Mouse (Mus musculus): ENCODE data around the gene Ms4a1. TPM values are rescaled to one million over a fixed set of nuclear protein-coding genes. Genes with fewer than 3 reads are reported as not detected.
"Not testable (repeated sequence)": the region's sequence is repeated elsewhere in the genome, so short reads cannot be mapped to it uniquely, and the experiment has no call there.

Ms4a1 gene
- polyA plus RNA-seq, 1 experiment from 2014 or later = 0.05 TPM

GRCm38 (mm10) chr19:11263549-11263948 lies 2.5 kb downstream of the Ms4a1 start:
- Histone ChIP-seq H3K9ac (no peak overlapping the region), H3K36me3 (no peaks in the 10 kb centered on the region), H3K4me2 (replicated peaks) (no peak overlapping the region), H3K4me3 (no peak overlapping the region), H3K9me3 (no peaks in the 10 kb centered on the region), H3K4me1 (no peaks in the 10 kb centered on the region), H3K27me3 (no peaks in the 10 kb centered on the region), H3K27ac (no peak overlapping the region)
- ATAC-seq (ENCODE audit: insufficient number of reproducible peaks, insufficient read depth, low FRiP score, low TSS enrichment) = no peak
- WGBS = 76% methylated on average over 3 of the region's 3 CpGs

- H3K4me1 ChIP-seq; H3K9me3 ChIP-seq; H3K36me3 ChIP-seq; H3K27me3 ChIP-seq; H3K27ac ChIP-seq; H3K4me3 ChIP-seq; H3K9ac ChIP-seq; ATAC-seq (ENCODE audit: insufficient number of reproducible peaks, insufficient read depth, low FRiP score, low TSS enrichment); H3K4me2 ChIP-seq (replicated peaks): not testable (repeated sequence)
- 68% methylated on average over 4 of the region's 4 CpGs for WGBS
Measured at GRCm38 (mm10) chr19:11262932-11263331, 3.1 kb downstream of the Ms4a1 start.

- no peaks in the 10 kb centered on the region for H3K36me3 ChIP-seq
- H3K9me3 ChIP-seq = no peaks in the 10 kb centered on the region
- no peaks in the 10 kb centered on the region for H3K4me1 ChIP-seq
- no peak overlapping the region for H3K4me2 ChIP-seq (replicated peaks)
- H3K9ac ChIP-seq = no peak overlapping the region
- WGBS = 89% methylated on average over 2 of the region's 2 CpGs
- no peak overlapping the region for H3K4me3 ChIP-seq
- ATAC-seq (ENCODE audit: insufficient number of reproducible peaks, insufficient read depth, low FRiP score, low TSS enrichment) = no peak
- no peaks in the 10 kb centered on the region for H3K27me3 ChIP-seq
- no peak overlapping the region for H3K27ac ChIP-seq
Measured at GRCm38 (mm10) chr19:11261522-11261921, 4.5 kb downstream of the Ms4a1 start.

GRCm38 (mm10) chr19:11244230-11244629 lies 21.8 kb downstream of the Ms4a1 start:
- no peak overlapping the region for H3K27ac ChIP-seq
- no peak overlapping the region for H3K4me2 ChIP-seq (replicated peaks)
- H3K9ac ChIP-seq = no peak overlapping the region
- no peak overlapping the region for H3K4me3 ChIP-seq
- no peaks in the 10 kb centered on the region for H3K4me1 ChIP-seq
- no peak for ATAC-seq (ENCODE audit: insufficient number of reproducible peaks, insufficient read depth, low FRiP score, low TSS enrichment)
- no peaks in the 10 kb centered on the region for H3K36me3 ChIP-seq
- H3K27me3 ChIP-seq = no peaks in the 10 kb centered on the region
- no peaks in the 10 kb centered on the region for H3K9me3 ChIP-seq

GRCm38 (mm10) chr19:11242560-11242959 lies 23.5 kb downstream of the Ms4a1 start:
- Histone ChIP-seq H3K9ac (no peak overlapping the region), H3K27ac (no peak overlapping the region), H3K9me3 (no peaks in the 10 kb centered on the region), H3K27me3 (no peaks in the 10 kb centered on the region), H3K36me3 (no peaks in the 10 kb centered on the region), H3K4me1 (no peaks in the 10 kb centered on the region), H3K4me2 (replicated peaks) (no peak overlapping the region), H3K4me3 (no peak overlapping the region)
- WGBS = 56% methylated on average over 5 of the region's 5 CpGs
- ATAC-seq (ENCODE audit: insufficient number of reproducible peaks, insufficient read depth, low FRiP score, low TSS enrichment) = no peak

GRCm38 (mm10) chr19:11235820-11236219 lies 30.2 kb downstream of the Ms4a1 start:
- no peak overlapping the region for H3K4me2 ChIP-seq (replicated peaks)
- H3K9me3 ChIP-seq = no peaks in the 10 kb centered on the region
- no peak overlapping the region for H3K27ac ChIP-seq
- no peak overlapping the region for H3K4me3 ChIP-seq
- H3K27me3 ChIP-seq = no peaks in the 10 kb centered on the region
- H3K36me3 ChIP-seq = no peaks in the 10 kb centered on the region
- ATAC-seq (ENCODE audit: insufficient number of reproducible peaks, insufficient read depth, low FRiP score, low TSS enrichment) = no peak
- H3K9ac ChIP-seq = no peak overlapping the region
- H3K4me1 ChIP-seq = no peaks in the 10 kb centered on the region

- 70% methylated on average over 5 of the region's 5 CpGs for WGBS
- no peak overlapping the region for H3K27ac ChIP-seq
- ATAC-seq (ENCODE audit: insufficient number of reproducible peaks, insufficient read depth, low FRiP score, low TSS enrichment) = no peak
- no peak overlapping the region for H3K9ac ChIP-seq
- no peak overlapping the region for H3K4me3 ChIP-seq
- no peaks in the 10 kb centered on the region for H3K9me3 ChIP-seq
- no peak overlapping the region for H3K4me2 ChIP-seq (replicated peaks)
- H3K27me3 ChIP-seq = no peaks in the 10 kb centered on the region
- H3K36me3 ChIP-seq = no peaks in the 10 kb centered on the region
- no peaks in the 10 kb centered on the region for H3K4me1 ChIP-seq
Measured at GRCm38 (mm10) chr19:11234921-11235735, 30.9 kb downstream of the Ms4a1 start.

- Histone ChIP-seq H3K4me2 (replicated peaks) (no peak overlapping the region), H3K36me3 (no peaks in the 10 kb centered on the region), H3K27me3 (no peaks in the 10 kb centered on the region), H3K9ac (no peak overlapping the region), H3K9me3 (no peaks in the 10 kb centered on the region), H3K4me3 (no peak overlapping the region), H3K4me1 (no peaks in the 10 kb centered on the region), H3K27ac (no peak overlapping the region)
- no peak for ATAC-seq (ENCODE audit: insufficient number of reproducible peaks, insufficient read depth, low FRiP score, low TSS enrichment)
- 74% methylated on average over 5 of the region's 5 CpGs for WGBS
Measured at GRCm38 (mm10) chr19:11234244-11234643, 31.8 kb downstream of the Ms4a1 start.

GRCm38 (mm10) chr19:11232348-11232747 lies 33.7 kb downstream of the Ms4a1 start, which contains the start of gene Ms4a12:
TSS of gene Ms4a12 (minus strand) at chr19:11232448.
- no peak for ATAC-seq (ENCODE audit: insufficient number of reproducible peaks, insufficient read depth, low FRiP score, low TSS enrichment)
- 73% methylated on average over 5 of the region's 5 CpGs for WGBS
- Histone ChIP-seq H3K4me2 (replicated peaks) (no peak within 1 kb of the TSS), H3K27ac (no peak within 1 kb of the TSS), H3K36me3 (no peaks in the 10 kb centered on the region), H3K9me3 (no peaks in the 10 kb centered on the region), H3K9ac (no peak within 1 kb of the TSS), H3K27me3 (no peaks in the 10 kb centered on the region), H3K4me1 (no peaks in the 10 kb centered on the region), H3K4me3 (no peak within 1 kb of the TSS)

Other genes with a start within 250 kb of the Ms4a1 start
- gene Ms4a18, start 248.2 kb downstream of the Ms4a1 start, polyA plus RNA-seq (2016; fragmentation: Nextera tagmentation; extraction: Ambion mirVana) = not detected in 2 replicates
- not detected in 2 replicates for gene Ms4a8a, start 185.1 kb downstream of the Ms4a1 start, polyA plus RNA-seq (2016; fragmentation: Nextera tagmentation; extraction: Ambion mirVana)
- gene 1700017D01Rik, start 135.4 kb downstream of the Ms4a1 start, polyA plus RNA-seq (2016; fragmentation: Nextera tagmentation; extraction: Ambion mirVana) = not detected in 2 replicates
- not detected in 2 replicates for gene 1700025F22Rik, start 100.9 kb downstream of the Ms4a1 start, polyA plus RNA-seq (2016; fragmentation: Nextera tagmentation; extraction: Ambion mirVana)
- gene Ms4a13, start 69.5 kb downstream of the Ms4a1 start, polyA plus RNA-seq (2016; fragmentation: Nextera tagmentation; extraction: Ambion mirVana) = not detected in 2 replicates
- not detected in 2 replicates for gene Ms4a12, start 33.8 kb downstream of the Ms4a1 start, polyA plus RNA-seq (2016; fragmentation: Nextera tagmentation; extraction: Ambion mirVana)
- gene Ms4a5, start 17.6 kb upstream of the Ms4a1 start, polyA plus RNA-seq (2016; fragmentation: Nextera tagmentation; extraction: Ambion mirVana) = not detected in 2 replicates
- gene Ms4a14, start 48.2 kb upstream of the Ms4a1 start, polyA plus RNA-seq (2016; fragmentation: Nextera tagmentation; extraction: Ambion mirVana) = 0.05 TPM in 1 of 2 replicates, not detected in the other
- 2.9 TPM in 2 replicates for gene Ms4a7, start 69.9 kb upstream of the Ms4a1 start, polyA plus RNA-seq (2016; fragmentation: Nextera tagmentation; extraction: Ambion mirVana)
- 2.1 and 3.0 TPM in 2 replicates for gene Ms4a4a, start 109.3 kb upstream of the Ms4a1 start, polyA plus RNA-seq (2016; fragmentation: Nextera tagmentation; extraction: Ambion mirVana)
- 0.43 and 0.57 TPM in 2 replicates for gene Ms4a4c, start 138.5 kb upstream of the Ms4a1 start, polyA plus RNA-seq (2016; fragmentation: Nextera tagmentation; extraction: Ambion mirVana)
- not detected in 2 replicates for gene Ms4a4b, start 177.3 kb upstream of the Ms4a1 start, polyA plus RNA-seq (2016; fragmentation: Nextera tagmentation; extraction: Ambion mirVana)
- 2.4 and 3.7 TPM in 2 replicates for gene Ms4a6c, start 203.1 kb upstream of the Ms4a1 start, polyA plus RNA-seq (2016; fragmentation: Nextera tagmentation; extraction: Ambion mirVana)
- not detected in 2 replicates for gene Gm8369, start 219.7 kb upstream of the Ms4a1 start, polyA plus RNA-seq (2016; fragmentation: Nextera tagmentation; extraction: Ambion mirVana)

All from embryonic facial prominence, embryonic 12.5 days (tissue).